ENCODE assay signal across 15 mouse cellular contexts in the genomic region with DNA sequence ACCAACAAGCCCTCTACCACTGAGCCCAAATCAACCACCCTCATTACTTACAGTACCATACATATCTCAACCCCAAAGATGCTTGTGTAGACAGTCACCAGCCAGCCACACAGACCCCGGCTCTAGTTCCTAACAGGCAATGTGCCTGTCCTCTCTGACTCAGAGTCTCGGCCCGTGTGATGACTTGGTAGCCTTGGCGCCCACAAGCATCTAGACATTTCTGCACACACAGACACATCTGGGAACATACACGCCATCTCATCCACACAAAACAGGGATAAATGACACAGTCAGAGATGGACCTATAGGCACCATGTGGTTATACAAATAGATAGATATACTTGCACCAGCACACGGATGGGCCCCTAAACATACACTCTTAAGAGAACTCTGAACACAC. TPM values are rescaled to one million over a fixed set of nuclear protein-coding genes. Genes with fewer than 3 reads are reported as not detected.
DNase-seq lines count a peak whose midpoint lies in the region; ATAC-seq lines count a peak whose summit lies in the region.
"Had no signal": no experiment of that assay in that cellular context is flagged by ENCODE, and none has a peak within 500 bp of the region (broad histone marks: within the 10 kb centered on the region; RNA-seq: fewer than 3 reads in every experiment).

No protein-coding gene starts in this region.

- H3K36me3 ChIP-seq in heart, embryonic 14.5 days (ENCODE audit: control insufficient read depth, insufficient read depth, low read length) = peaks cover 36% of the 10 kb centered on the region
- no peaks in the 10 kb centered on the region; the same call in 1 of the 2 replicates for H3K36me3 ChIP-seq in embryonic facial prominence, embryonic 11.5 days (replicated peaks; ENCODE audit: control insufficient read depth, insufficient read depth, low read depth, low read length)
- H3K36me3 ChIP-seq in limb, embryonic 10.5 days = peaks cover 39% of the 10 kb centered on the region
- H3K36me3 ChIP-seq: hindbrain, embryonic 12.5 days; neural tube, embryonic 13.5 days had no signal

- no peaks in the 10 kb centered on the region for H3K9me3 ChIP-seq in heart, embryonic 14.5 days (ENCODE audit: control insufficient read depth, low read length)
- H3K9me3 ChIP-seq in embryonic facial prominence, embryonic 11.5 days (replicated peaks; ENCODE audit: control insufficient read depth, low read length) = no peaks in the 10 kb centered on the region
- H3K9me3 ChIP-seq in limb, embryonic 10.5 days (replicated peaks) = no peaks in the 10 kb centered on the region
- H3K9me3 ChIP-seq: hindbrain, embryonic 12.5 days; lung, embryonic 15.5 days; neural tube, embryonic 13.5 days had no signal

- no peak overlapping the region for H3K9ac ChIP-seq in heart, embryonic 14.5 days (ENCODE audit: low read length)
- H3K9ac ChIP-seq in embryonic facial prominence, embryonic 11.5 days (replicated peaks; ENCODE audit: low read length) = no peak overlapping the region
- H3K9ac ChIP-seq: hindbrain, embryonic 12.5 days had no signal

- H3K4me3 ChIP-seq in heart, embryonic 14.5 days (ENCODE audit: control insufficient read depth in 1 of 2, insufficient read depth in 1 of 2, low read depth in 1 of 2, low read length in 2 of 2) = no peak overlapping the region
- no peak overlapping the region for H3K4me3 ChIP-seq in embryonic facial prominence, embryonic 11.5 days (ENCODE audit: low read depth, low read length)
- peak overlapping the region; percentile 96 for H3K4me3 ChIP-seq in limb, embryonic 10.5 days

- no peak for ATAC-seq in heart, embryonic 14.5 days (ENCODE audit: insufficient number of reproducible peaks, insufficient read depth, low FRiP score, low read depth)
- ATAC-seq in embryonic facial prominence, embryonic 11.5 days (replicated peaks; ENCODE audit: insufficient number of reproducible peaks, low FRiP score, low TSS enrichment, low read depth) = no peak
- ATAC-seq: CD4-positive, CD25-positive, alpha-beta regulatory T cell, adult 4 months had no signal

- H3K4me2 ChIP-seq in heart, embryonic 14.5 days (ENCODE audit: low read length) = peak overlapping the region; percentile 47; the same call in 1 of the 2 replicates
- no peak overlapping the region; the same call in 1 of the 2 replicates for H3K4me2 ChIP-seq in embryonic facial prominence, embryonic 11.5 days (ENCODE audit: low read depth, low read length)

- H3K4me1 ChIP-seq in heart, embryonic 14.5 days (ENCODE audit: control insufficient read depth in 2 of 2, insufficient read depth in 2 of 2, low read length in 2 of 2) = peaks cover 38 to 50% of the 10 kb centered on the region in 2 experiments
- peaks cover 2% of the 10 kb centered on the region for H3K4me1 ChIP-seq in embryonic facial prominence, embryonic 11.5 days (ENCODE audit: control insufficient read depth, insufficient read depth, low read length)
- H3K4me1 ChIP-seq in limb, embryonic 10.5 days = peaks cover 74% of the 10 kb centered on the region

- peak overlapping the region in 1 of 2 experiments; percentile 41; a peak in 1 of 4 replicates for H3K27ac ChIP-seq in heart, embryonic 14.5 days (replicated peaks in 1 of 2; ENCODE audit: control insufficient read depth in 1 of 2, insufficient read depth in 1 of 2, low read depth in 2 of 2, low read length in 2 of 2)
- 0 out of 2 replicates have a peak overlapping the region, but pooled peaks have one; percentile 38 for H3K27ac ChIP-seq in embryonic facial prominence, embryonic 11.5 days (replicated peaks; ENCODE audit: low read depth, low read length)
- peak overlapping the region; percentile 82 for H3K27ac ChIP-seq in limb, embryonic 10.5 days
- H3K27ac ChIP-seq: hindbrain, embryonic 12.5 days had no signal

- no peaks in the 10 kb centered on the region; the same call in 1 of the 2 replicates for H3K27me3 ChIP-seq in heart, embryonic 14.5 days (ENCODE audit: control insufficient read depth, insufficient read depth, low read length)
- peaks cover 4% of the 10 kb centered on the region; the same call in 1 of the 2 replicates for H3K27me3 ChIP-seq in embryonic facial prominence, embryonic 11.5 days (ENCODE audit: control insufficient read depth, insufficient read depth, low read length)
- H3K27me3 ChIP-seq in limb, embryonic 10.5 days (ENCODE audit: low read depth, poor library complexity, severe bottlenecking) = peaks cover 24% of the 10 kb centered on the region

- 67% methylated on average over 6 of the region's 6 CpGs for WGBS in heart, embryonic 14.5 days
- WGBS in embryonic facial prominence, embryonic 11.5 days = 80% methylated on average over 6 of the region's 6 CpGs
- WGBS in limb, embryonic 10.5 days = 83% methylated on average over 6 of the region's 6 CpGs

- DNase-seq in heart, adult 9 months (ENCODE audit: low spot score in 2 of 2) = no peak
- DNase-seq in 3T3-L1 (ENCODE audit: low read depth, low spot score) = peak; percentile 53
- DNase-seq in embryonic facial prominence, embryonic 11.5 days (ENCODE audit: low spot score) = no peak
- no peak for DNase-seq in limb, embryonic 10.5 days (ENCODE audit: low spot score)
- no peak for DNase-seq in left cerebral cortex, adult 11 months (ENCODE audit: low spot score)
- no peak for DNase-seq in thymus, postnatal 25 days
- DNase-seq in right cerebral cortex, adult 2 months (ENCODE audit: low spot score in 2 of 2) = no peak
- DNase-seq: adrenal gland, postnatal 25 days; cerebellum, adult 8-10 months; thymus, postnatal 14 days had no signal

RNA-seq across cellular contexts. Expression of gene Ccdc102a, which starts 3.6 kb away (rescaled TPM):
- 20.8 and 25.8 TPM in 2 replicates for polyA plus RNA-seq in heart, embryonic 14.5 days (2014; fragmentation: Nextera tagmentation; extraction: Ambion mirVana)
- polyA plus RNA-seq in embryonic facial prominence, embryonic 11.5 days (2014; fragmentation: Nextera tagmentation; extraction: Ambion mirVana) = 28.1 and 30.3 TPM in 2 replicates
- polyA plus RNA-seq in limb, embryonic 10.5 days (2016; fragmentation: Nextera tagmentation; extraction: Ambion mirVana) = 27.0 and 32.3 TPM in 2 replicates
- polyA plus RNA-seq: CD4-positive, CD25-positive, alpha-beta regulatory T cell, adult 4 months had no signal

RNA-seq across cellular contexts. Expression of gene Adgrg5, which starts 9.2 kb away (rescaled TPM):
- polyA plus RNA-seq in heart, embryonic 14.5 days (2014; fragmentation: Nextera tagmentation; extraction: Ambion mirVana) = 0.07 and 0.23 TPM in 2 replicates
- not detected in 2 replicates for polyA plus RNA-seq in embryonic facial prominence, embryonic 11.5 days (2014; fragmentation: Nextera tagmentation; extraction: Ambion mirVana)
- polyA plus RNA-seq in limb, embryonic 10.5 days (2016; fragmentation: Nextera tagmentation; extraction: Ambion mirVana) = 0.18 and 0.74 TPM in 2 replicates

RNA-seq across cellular contexts. Expression of gene Dok4, which starts 38.1 kb away (rescaled TPM):
- 27.8 and 28.2 TPM in 2 replicates for polyA plus RNA-seq in heart, embryonic 14.5 days (2014; fragmentation: Nextera tagmentation; extraction: Ambion mirVana)
- 11.6 and 11.9 TPM in 2 replicates for polyA plus RNA-seq in embryonic facial prominence, embryonic 11.5 days (2014; fragmentation: Nextera tagmentation; extraction: Ambion mirVana)
- 23.4 and 33.1 TPM in 2 replicates for polyA plus RNA-seq in limb, embryonic 10.5 days (2016; fragmentation: Nextera tagmentation; extraction: Ambion mirVana)

RNA-seq across cellular contexts. Expression of gene Polr2c, which starts 57.0 kb away (rescaled TPM):
- polyA plus RNA-seq in heart, embryonic 14.5 days (2014; fragmentation: Nextera tagmentation; extraction: Ambion mirVana) = 126 and 129 TPM in 2 replicates
- polyA plus RNA-seq in embryonic facial prominence, embryonic 11.5 days (2014; fragmentation: Nextera tagmentation; extraction: Ambion mirVana) = 169 and 173 TPM in 2 replicates
- polyA plus RNA-seq in limb, embryonic 10.5 days (2016; fragmentation: Nextera tagmentation; extraction: Ambion mirVana) = 201 and 208 TPM in 2 replicates
